Mouse (Mus musculus) testis, adult 2 months (tissue): ENCODE results near the gene Wrnip1. TPM values are rescaled to one million over a fixed set of nuclear protein-coding genes. Genes with fewer than 3 reads are reported as not detected.

Experiments
- H3K27ac ChIP-seq: fragments of 200-500 bp; 2 replicates; pipeline ENCODE4 v1.5.1; 2012; ENCODE audit warnings: low read depth, low read length; ENCODE audit not compliant: control insufficient read depth, insufficient read depth
- H3K27me3 ChIP-seq: fragments of 200-500 bp; 2 replicates; pipeline ENCODE4 v1.6.1; 2012; ENCODE audit warnings: mild to moderate bottlenecking, low read length, moderate library complexity; ENCODE audit not compliant: control insufficient read depth, insufficient read depth
- H3K36me3 ChIP-seq: fragments of 200-500 bp; 2 replicates; pipeline ENCODE4 v1.6.1; 2012; ENCODE audit warnings: mild to moderate bottlenecking, low read length; ENCODE audit not compliant: control insufficient read depth, insufficient read depth
- H3K4me1 ChIP-seq: fragments of 200-500 bp; 2 replicates; pipeline ENCODE4 v1.6.1; 2012; ENCODE audit warnings: low read length; ENCODE audit not compliant: control insufficient read depth, insufficient read depth
- H3K4me3 ChIP-seq: fragments of 200-500 bp; 2 replicates; pipeline ENCODE4 v1.5.1; 2012; ENCODE audit warnings: low read depth, mild to moderate bottlenecking, low read length, moderate library complexity, mixed read lengths; ENCODE audit not compliant: control insufficient read depth
- CTCF ChIP-seq: fragments of 200-500 bp; IDR thresholded peaks from 2 replicates; pipeline ENCODE4 v1.5.1; 2012; ENCODE audit warnings: low read depth, mild to moderate bottlenecking, inconsistent platforms, low read length, moderate library complexity; ENCODE audit not compliant: control insufficient read depth, insufficient read depth, insufficient replicate concordance
- POLR2A ChIP-seq: fragments of 200-500 bp; IDR thresholded peaks from 2 replicates; pipeline ENCODE4 v1.6.1; 2012; ENCODE audit warnings: low read depth, mild to moderate bottlenecking, inconsistent platforms, low read length, moderate library complexity; ENCODE audit not compliant: control insufficient read depth
- polyA plus RNA-seq: library from polyadenylated mRNA; depleted of rRNA; stranded (reverse); fragments of >200 nt; gene quantifications from 2 replicates; pipeline ENCODE4 v1.2.3, GENCODE M21; 2012; rRNA removed

Wrnip1 gene
- polyA plus RNA-seq = 5.9 and 6.5 TPM in 2 replicates

- H3K36me3 ChIP-seq = no peaks in the 10 kb centered on the region
- H3K4me3 ChIP-seq = peak within 1 kb of the TSS; percentile 84
- H3K27me3 ChIP-seq = no peaks in the 10 kb centered on the region
- TF ChIP-seq CTCF = no peak; the same call in 1 of the 2 replicates
- TF ChIP-seq POLR2A = peak; percentile 88
- H3K4me1 ChIP-seq = peaks cover 8% of the 10 kb centered on the region
- H3K27ac ChIP-seq = peak within 1 kb of the TSS; percentile 89
These were observed at the start of gene Wrnip1 for GRCm38 (mm10) chr13:32801693-32802221. Gene Wrnip1, plus strand, starts transcription at chr13:32802038.

GRCm38 (mm10) chr13:32752066-32752657 is 49.7 kb upstream of the Wrnip1 start:
- H3K27ac ChIP-seq = no peak overlapping the region
- no peaks in the 10 kb centered on the region for H3K27me3 ChIP-seq
- TF ChIP-seq CTCF (no peak), POLR2A (no peak)
- no peaks in the 10 kb centered on the region for H3K4me1 ChIP-seq
- H3K4me3 ChIP-seq = no peak overlapping the region
- H3K36me3 ChIP-seq = no peaks in the 10 kb centered on the region

DNA sequence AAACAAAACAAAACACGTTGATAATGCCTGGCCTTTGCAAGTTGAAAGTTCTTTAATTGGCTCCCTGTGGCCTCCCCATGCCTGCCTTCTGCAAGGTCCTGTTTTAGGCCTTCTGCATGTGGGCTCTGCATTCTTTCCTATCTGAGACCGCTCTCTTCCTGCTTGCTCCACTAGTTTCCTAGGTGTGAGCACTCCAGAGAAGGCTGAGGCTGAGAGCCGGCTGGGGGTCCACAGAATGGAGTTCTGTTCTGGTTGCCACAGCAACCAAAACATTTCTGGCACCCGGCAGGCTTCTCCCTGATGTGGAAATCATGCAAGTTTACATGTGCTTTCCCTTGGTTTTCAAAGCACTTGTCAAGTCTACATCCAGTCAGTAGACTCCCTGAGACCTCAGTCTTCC is 42.8 kb upstream of the Wrnip1 start:
- Histone ChIP-seq H3K4me1 (no peaks in the 10 kb centered on the region), H3K27ac (no peak overlapping the region), H3K27me3 (no peaks in the 10 kb centered on the region), H3K4me3 (no peak overlapping the region), H3K36me3 (no peaks in the 10 kb centered on the region)
- TF ChIP-seq POLR2A = no peak

GRCm38 (mm10) chr13:32760795-32761194 is 41.0 kb upstream of the Wrnip1 start:
- TF ChIP-seq CTCF = no peak
- no peak overlapping the region for H3K27ac ChIP-seq
- no peaks in the 10 kb centered on the region for H3K27me3 ChIP-seq
- H3K36me3 ChIP-seq = no peaks in the 10 kb centered on the region
- no peak overlapping the region for H3K4me3 ChIP-seq
- H3K4me1 ChIP-seq = no peaks in the 10 kb centered on the region

DNA sequence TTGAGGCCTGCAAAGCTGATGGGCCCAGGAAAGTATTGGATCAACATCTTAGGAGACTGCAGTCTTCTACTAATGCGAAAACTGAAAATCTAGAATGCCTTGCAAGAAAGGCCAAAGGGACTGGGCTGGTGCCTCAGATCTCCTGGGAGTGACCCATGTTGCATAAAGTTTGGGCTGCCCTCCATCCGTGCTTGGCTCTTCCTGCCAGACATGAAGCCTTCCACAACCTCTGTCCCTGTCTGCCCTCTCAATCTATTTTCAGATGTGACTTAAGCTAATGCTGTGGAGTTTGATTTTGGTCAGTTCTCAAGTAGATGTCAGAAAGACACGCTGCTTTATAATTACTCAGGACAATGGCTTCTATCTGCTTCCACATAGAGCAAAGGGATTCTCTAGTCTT is 38.7 kb upstream of the Wrnip1 start:
- H3K27ac ChIP-seq = no peak overlapping the region
- H3K27me3 ChIP-seq = no peaks in the 10 kb centered on the region
- no peak overlapping the region for H3K4me3 ChIP-seq
- TF ChIP-seq POLR2A = no peak
- no peak for TF ChIP-seq CTCF
- no peaks in the 10 kb centered on the region for H3K36me3 ChIP-seq
- no peaks in the 10 kb centered on the region for H3K4me1 ChIP-seq

DNA sequence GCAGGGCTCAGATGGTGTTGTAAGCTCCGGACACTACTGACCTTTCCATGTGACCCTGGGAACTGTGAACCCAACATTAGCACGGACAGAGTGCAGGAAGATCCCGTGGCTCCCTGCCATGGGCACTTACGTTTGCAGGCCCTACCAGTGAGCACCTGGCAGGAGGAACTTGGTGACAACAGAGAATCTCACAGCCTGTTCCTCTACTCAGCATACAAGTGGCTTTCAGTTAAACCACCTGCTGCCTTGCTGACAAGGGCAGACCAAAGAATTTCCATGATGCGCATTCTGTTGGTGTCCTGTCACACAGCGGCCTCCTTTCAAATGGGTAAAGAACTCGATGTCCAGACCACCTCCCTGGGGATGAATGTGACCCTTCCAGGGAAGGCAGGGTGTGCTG is 37.4 kb upstream of the Wrnip1 start:
- TF ChIP-seq CTCF = no peak
- TF ChIP-seq POLR2A = no peak

DNA sequence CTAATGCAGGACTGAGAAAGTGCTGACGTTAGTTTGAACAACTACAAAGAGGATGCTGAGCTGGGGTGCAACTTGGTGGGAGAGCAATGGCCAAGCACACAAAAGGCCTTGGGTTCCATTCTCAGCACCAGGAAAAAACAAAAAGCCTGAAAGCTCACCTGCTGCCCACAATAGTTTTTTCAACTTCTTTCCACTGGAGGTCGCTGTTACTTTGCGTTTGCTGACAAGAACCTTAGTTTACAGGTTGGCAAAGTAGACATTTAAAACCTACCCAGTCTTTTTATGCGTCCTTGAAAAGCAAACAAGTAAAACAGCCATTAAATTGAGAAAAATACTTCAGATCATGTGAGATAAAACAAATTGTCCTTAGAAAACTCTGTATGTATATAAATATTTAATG is 33.7 kb upstream of the Wrnip1 start:
- TF ChIP-seq POLR2A (no peak), CTCF (no peak)

More for the DNA sequence above, 37.4 kb upstream of the Wrnip1 start:
- Histone ChIP-seq H3K4me3 (no peak overlapping the region), H3K27me3 (no peaks in the 10 kb centered on the region), H3K36me3 (no peaks in the 10 kb centered on the region), H3K4me1 (no peaks in the 10 kb centered on the region), H3K27ac (no peak overlapping the region)

More for the DNA sequence above, 33.7 kb upstream of the Wrnip1 start:
- Histone ChIP-seq H3K27me3 (no peaks in the 10 kb centered on the region), H3K4me3 (no peak overlapping the region), H3K27ac (no peak overlapping the region), H3K36me3 (no peaks in the 10 kb centered on the region), H3K4me1 (no peaks in the 10 kb centered on the region)
